Mouse (Mus musculus): ENCODE data around the gene Foxp4. TPM values are rescaled to one million over a fixed set of nuclear protein-coding genes. Genes with fewer than 3 reads are reported as not detected.

Gene Foxp4
- polyA plus RNA-seq, 1 experiment from 2014 or later, result 35.1 TPM

GRCm38 (mm10) chr17:47909091-47910001, 15.1 kb downstream of the Foxp4 start:
- Histone ChIP-seq H3K27ac (no peak overlapping the region), H3K36me3 (peaks cover 35% of the 10 kb centered on the region), H3K4me1 (replicated peaks) (peaks cover 65% of the 10 kb centered on the region), H3K9me3 (no peaks in the 10 kb centered on the region), H3K27me3 (peaks cover 52% of the 10 kb centered on the region), H3K9ac (replicated peaks) (peak overlapping the region; percentile 42; the same call in 1 of the 2 replicates), H3K4me3 (replicated peaks) (peak overlapping the region; percentile 33), H3K4me2 (peak overlapping the region; percentile 61)
- ATAC-seq (ENCODE audit: insufficient number of reproducible peaks, insufficient read depth, low FRiP score, low TSS enrichment, low read depth), result no peak
- WGBS, result 10% methylated on average over 45 of the region's 51 CpGs

- peaks cover 42% of the 10 kb centered on the region for H3K36me3 ChIP-seq
- no peak overlapping the region for H3K4me3 ChIP-seq (replicated peaks)
- H3K27ac ChIP-seq, result no peak overlapping the region
- peaks cover 71% of the 10 kb centered on the region for H3K4me1 ChIP-seq (replicated peaks)
- ATAC-seq (ENCODE audit: insufficient number of reproducible peaks, insufficient read depth, low FRiP score, low TSS enrichment, low read depth), result no peak
- peaks cover 57% of the 10 kb centered on the region for H3K27me3 ChIP-seq
- 0 out of 2 replicates have a peak overlapping the region, but pooled peaks have one; percentile 8 for H3K9ac ChIP-seq (replicated peaks)
- no peaks in the 10 kb centered on the region for H3K9me3 ChIP-seq
- WGBS, result 90% methylated on average over 2 of the region's 2 CpGs
- H3K4me2 ChIP-seq, result 0 out of 2 replicates have a peak overlapping the region, but pooled peaks have one; percentile 11
Observed at GRCm38 (mm10) chr17:47908079-47908478, 16.4 kb downstream of the Foxp4 start.

- 39% methylated on average over 9 of the region's 9 CpGs for WGBS
- no peaks in the 10 kb centered on the region for H3K9me3 ChIP-seq
- H3K27me3 ChIP-seq, result peaks cover 57% of the 10 kb centered on the region
- ATAC-seq (ENCODE audit: insufficient number of reproducible peaks, insufficient read depth, low FRiP score, low TSS enrichment, low read depth), result no peak
- H3K4me2 ChIP-seq, result no peak overlapping the region
- H3K27ac ChIP-seq, result 0 out of 2 replicates have a peak overlapping the region, but pooled peaks have one; percentile 23
- 0 out of 2 replicates have a peak overlapping the region, but pooled peaks have one; percentile 18 for H3K9ac ChIP-seq (replicated peaks)
- H3K4me3 ChIP-seq (replicated peaks), result no peak overlapping the region
- peaks cover 71% of the 10 kb centered on the region for H3K4me1 ChIP-seq (replicated peaks)
- H3K36me3 ChIP-seq, result peaks cover 43% of the 10 kb centered on the region
Observed at GRCm38 (mm10) chr17:47907366-47907920, 17.0 kb downstream of the Foxp4 start.

- peaks cover 53% of the 10 kb centered on the region for H3K4me1 ChIP-seq (replicated peaks)
- H3K27me3 ChIP-seq, result peaks cover 36% of the 10 kb centered on the region
- 0 out of 2 replicates have a peak overlapping the region, but pooled peaks have one; percentile 9 for H3K4me3 ChIP-seq (replicated peaks)
- H3K36me3 ChIP-seq, result peaks cover 61% of the 10 kb centered on the region
- H3K4me2 ChIP-seq, result peak overlapping the region; percentile 32; the same call in 1 of the 2 replicates
- ATAC-seq (ENCODE audit: insufficient number of reproducible peaks, insufficient read depth, low FRiP score, low TSS enrichment, low read depth), result no peak
- H3K9me3 ChIP-seq, result no peaks in the 10 kb centered on the region
- H3K9ac ChIP-seq (replicated peaks), result no peak overlapping the region
- WGBS, result 20% methylated on average over 35 of the region's 35 CpGs
- H3K27ac ChIP-seq, result 0 out of 2 replicates have a peak overlapping the region, but pooled peaks have one; percentile 29
Observed at GRCm38 (mm10) chr17:47903846-47904680, 20.4 kb downstream of the Foxp4 start.

- peaks cover 16% of the 10 kb centered on the region for H3K27me3 ChIP-seq
- WGBS, result 80% methylated on average over 3 of the region's 3 CpGs
- no peak for ATAC-seq (ENCODE audit: insufficient number of reproducible peaks, insufficient read depth, low FRiP score, low TSS enrichment, low read depth)
- H3K27ac ChIP-seq, result no peak overlapping the region
- no peak overlapping the region for H3K4me3 ChIP-seq (replicated peaks)
- no peaks in the 10 kb centered on the region for H3K9me3 ChIP-seq
- H3K4me2 ChIP-seq, result no peak overlapping the region
- H3K9ac ChIP-seq (replicated peaks), result no peak overlapping the region
- H3K4me1 ChIP-seq (replicated peaks), result peaks cover 53% of the 10 kb centered on the region
- peaks cover 67% of the 10 kb centered on the region for H3K36me3 ChIP-seq
Observed at GRCm38 (mm10) chr17:47901782-47902181, 22.7 kb downstream of the Foxp4 start.

GRCm38 (mm10) chr17:47900716-47901115, 23.7 kb downstream of the Foxp4 start:
- peaks cover 46% of the 10 kb centered on the region for H3K4me1 ChIP-seq (replicated peaks)
- H3K27me3 ChIP-seq, result peaks cover 14% of the 10 kb centered on the region
- peaks cover 76% of the 10 kb centered on the region for H3K36me3 ChIP-seq
- no peaks in the 10 kb centered on the region for H3K9me3 ChIP-seq
- no peak overlapping the region for H3K27ac ChIP-seq
- ATAC-seq (ENCODE audit: insufficient number of reproducible peaks, insufficient read depth, low FRiP score, low TSS enrichment, low read depth), result no peak
- H3K4me3 ChIP-seq (replicated peaks), result no peak overlapping the region
- 56% methylated on average over 6 of the region's 6 CpGs for WGBS
- H3K4me2 ChIP-seq, result no peak overlapping the region
- H3K9ac ChIP-seq (replicated peaks), result no peak overlapping the region

GRCm38 (mm10) chr17:47899156-47899555, 25.3 kb downstream of the Foxp4 start:
- H3K36me3 ChIP-seq, result peaks cover 84% of the 10 kb centered on the region
- 28% methylated on average over 4 of the region's 4 CpGs for WGBS
- 0 out of 2 replicates have a peak, but pooled peaks cover 5% of the 10 kb centered on the region for H3K9me3 ChIP-seq
- ATAC-seq (ENCODE audit: insufficient number of reproducible peaks, insufficient read depth, low FRiP score, low TSS enrichment, low read depth), result no peak
- H3K9ac ChIP-seq (replicated peaks), result no peak overlapping the region
- peaks cover 3% of the 10 kb centered on the region for H3K27me3 ChIP-seq
- no peak overlapping the region for H3K27ac ChIP-seq
- H3K4me2 ChIP-seq, result no peak overlapping the region
- H3K4me3 ChIP-seq (replicated peaks), result no peak overlapping the region
- peaks cover 35% of the 10 kb centered on the region for H3K4me1 ChIP-seq (replicated peaks)

GRCm38 (mm10) chr17:47897956-47898752, 26.3 kb downstream of the Foxp4 start:
- Histone ChIP-seq H3K36me3 (peaks cover 83% of the 10 kb centered on the region), H3K9ac (replicated peaks) (peak overlapping the region; percentile 8; the same call in 1 of the 2 replicates), H3K9me3 (0 out of 2 replicates have a peak, but pooled peaks cover 7% of the 10 kb centered on the region), H3K4me3 (replicated peaks) (no peak overlapping the region), H3K4me2 (peak overlapping the region; percentile 5; the same call in 1 of the 2 replicates), H3K27ac (no peak overlapping the region), H3K4me1 (replicated peaks) (peaks cover 30% of the 10 kb centered on the region), H3K27me3 (no peaks in the 10 kb centered on the region)
- no peak for ATAC-seq (ENCODE audit: insufficient number of reproducible peaks, insufficient read depth, low FRiP score, low TSS enrichment, low read depth)
- WGBS, result 6% methylated on average over 9 of the region's 9 CpGs

GRCm38 (mm10) chr17:47889727-47890126, 34.7 kb downstream of the Foxp4 start:
- Histone ChIP-seq H3K27ac (0 out of 2 replicates have a peak overlapping the region, but pooled peaks have one; percentile 35), H3K9ac (replicated peaks) (no peak overlapping the region), H3K27me3 (no peaks in the 10 kb centered on the region), H3K9me3 (0 out of 2 replicates have a peak, but pooled peaks cover 7% of the 10 kb centered on the region), H3K4me1 (replicated peaks) (peaks cover 47% of the 10 kb centered on the region), H3K36me3 (peaks cover 81% of the 10 kb centered on the region), H3K4me3 (replicated peaks) (no peak overlapping the region), H3K4me2 (no peak overlapping the region)
- no peak for ATAC-seq (ENCODE audit: insufficient number of reproducible peaks, insufficient read depth, low FRiP score, low TSS enrichment, low read depth)
- WGBS, result 72% methylated on average over 7 of the region's 7 CpGs

GRCm38 (mm10) chr17:47889267-47889666, 35.2 kb downstream of the Foxp4 start:
- no peak overlapping the region for H3K4me3 ChIP-seq (replicated peaks)
- no peak for ATAC-seq (ENCODE audit: insufficient number of reproducible peaks, insufficient read depth, low FRiP score, low TSS enrichment, low read depth)
- no peak overlapping the region for H3K4me2 ChIP-seq
- H3K27ac ChIP-seq, result 0 out of 2 replicates have a peak overlapping the region, but pooled peaks have one; percentile 35
- no peaks in the 10 kb centered on the region for H3K27me3 ChIP-seq
- peaks cover 47% of the 10 kb centered on the region for H3K4me1 ChIP-seq (replicated peaks)
- 0 out of 2 replicates have a peak, but pooled peaks cover 3% of the 10 kb centered on the region for H3K9me3 ChIP-seq
- H3K9ac ChIP-seq (replicated peaks), result no peak overlapping the region
- 68% methylated on average over 19 of the region's 19 CpGs for WGBS
- H3K36me3 ChIP-seq, result peaks cover 79% of the 10 kb centered on the region

All from limb, embryonic 12.5 days (tissue).